Mouse (Mus musculus) myocyte (in vitro differentiated cells): ENCODE data around the gene Anapc11.

Experiments used
- CEBPB ChIP-seq: IDR thresholded peaks from 2 replicates; pipeline ENCODE4 v1.6.1; 2011; ENCODE audit warnings: mild to moderate bottlenecking, moderate library complexity; ENCODE audit not compliant: poor library complexity, insufficient read depth, severe bottlenecking
- E2F4 ChIP-seq: IDR thresholded peaks from one replicate; pipeline ENCODE4 v1.6.1; 2011; ENCODE audit warnings: mild to moderate bottlenecking, control low read depth, moderate library complexity; ENCODE audit not compliant: insufficient read depth
- MAX ChIP-seq: IDR thresholded peaks from one replicate; pipeline ENCODE4 v1.6.1; 2011; ENCODE audit warnings: low read depth, mild to moderate bottlenecking, control low read depth
- MYOD1 ChIP-seq, 3 experiments: IDR thresholded peaks; one replicate each; pipeline ENCODE4 v1.6.1; 2011; ENCODE audit warnings: control low read depth in 2 of 3, low read depth in 2 of 3, mild to moderate bottlenecking in 2 of 3, moderate library complexity in 1 of 3; ENCODE audit not compliant: insufficient read length in 2 of 3, control insufficient read depth in 1 of 3
- MYOG ChIP-seq, 3 experiments: IDR thresholded peaks; one replicate each; pipeline ENCODE4 v1.6.1; 2011; ENCODE audit warnings: control low read depth in 2 of 3, low read depth in 2 of 3, mild to moderate bottlenecking in 2 of 3; ENCODE audit not compliant: insufficient read length in 2 of 3, control insufficient read depth in 1 of 3, insufficient read depth in 1 of 3
- POLR2A ChIP-seq: IDR thresholded peaks from one replicate; pipeline ENCODE4 v1.6.1; 2011; ENCODE audit warnings: low read depth, mild to moderate bottlenecking, control low read depth, moderate library complexity; ENCODE audit not compliant: insufficient read length
- POLR2AphosphoS2 ChIP-seq: IDR thresholded peaks from one replicate; pipeline ENCODE4 v1.6.1; 2011; ENCODE audit warnings: low read depth, control low read depth; ENCODE audit not compliant: insufficient read length
- REST ChIP-seq: IDR thresholded peaks from one replicate; pipeline ENCODE4 v1.6.1; 2011; ENCODE audit warnings: mild to moderate bottlenecking, control low read depth, moderate library complexity; ENCODE audit not compliant: insufficient read depth, insufficient read length
- SRF ChIP-seq: IDR thresholded peaks from one replicate; pipeline ENCODE4 v1.6.1; 2011; ENCODE audit warnings: low read depth; ENCODE audit not compliant: control insufficient read depth, insufficient read length
- TCF12 ChIP-seq: IDR thresholded peaks from one replicate; pipeline ENCODE4 v1.6.1; 2011; ENCODE audit warnings: mild to moderate bottlenecking, control low read depth; ENCODE audit not compliant: poor library complexity, insufficient read depth, severe bottlenecking
- TCF3 ChIP-seq: IDR thresholded peaks from one replicate; pipeline ENCODE4 v1.6.1; 2011; ENCODE audit warnings: low read depth, control low read depth; ENCODE audit not compliant: insufficient read length
- USF1 ChIP-seq: IDR thresholded peaks from one replicate; pipeline ENCODE4 v1.6.1; 2011; ENCODE audit warnings: low read depth, mild to moderate bottlenecking, control low read depth, moderate library complexity

- no peak for TF ChIP-seq POLR2A
- TF ChIP-seq TCF3 = no peak
- TF ChIP-seq MYOG (IDR thresholded peaks at IDR 0.05; ENCODE audit: control insufficient read depth in 1 of 3, insufficient read depth in 1 of 3, insufficient read length in 2 of 3, low read depth in 2 of 3) = no peak
- TF ChIP-seq USF1 = no peak
- TF ChIP-seq E2F4 = no peak
- no peak for TF ChIP-seq CEBPB
- TF ChIP-seq MAX = no peak
- no peak for TF ChIP-seq SRF
- TF ChIP-seq TCF12 = no peak
- TF ChIP-seq POLR2AphosphoS2 = no peak
- TF ChIP-seq REST = no peak
- TF ChIP-seq MYOD1 (IDR thresholded peaks at IDR 0.05; ENCODE audit: control insufficient read depth in 1 of 3, insufficient read length in 2 of 3, low read depth in 2 of 3) = no peak
Observed at GRCm38 (mm10) chr11:120641255-120641654, 43.0 kb downstream of the Anapc11 start.
